Mouse (Mus musculus) adrenal gland (tissue): ENCODE measurements around the gene Smg1.

Experiments used
- intact Hi-C: fragments of 180-260 bp; cut with DNase I; formaldehyde crosslinking; loops from one replicate; pipeline ENCODE4 v1.15.1; 2025

Smg1 gene

GRCm38 (mm10) chr7:118156461-118156860 is 87.0 kb downstream of the Smg1 start:
- intact Hi-C loops = no loop called here

- intact Hi-C loops = no loop called here
These were observed 89.3 kb downstream of the Smg1 start for GRCm38 (mm10) chr7:118154150-118154549.

GRCm38 (mm10) chr7:118143602-118144001 is 99.9 kb downstream of the Smg1 start:
- intact Hi-C loops = no loop called here

DNA sequence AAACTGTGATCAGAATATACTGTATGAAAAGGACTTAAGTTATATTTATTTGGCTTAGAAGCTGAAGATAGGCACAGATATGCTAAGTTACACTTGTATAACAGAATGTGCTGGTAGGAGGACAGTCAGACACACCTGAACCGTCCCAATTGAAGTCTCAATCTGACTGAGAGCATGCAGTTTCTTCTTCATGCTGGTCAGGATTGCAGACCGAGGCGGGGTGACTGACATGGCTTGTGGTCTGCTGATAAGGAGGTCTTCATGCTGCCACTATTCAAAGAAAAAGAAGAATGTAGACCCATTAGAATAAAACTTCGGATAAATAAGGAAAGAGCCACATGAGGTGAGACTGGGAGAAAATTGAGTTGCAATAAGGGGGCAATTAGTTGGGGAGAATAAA is 100.3 kb downstream of the Smg1 start:
- intact Hi-C loops = no loop called here

GRCm38 (mm10) chr7:118141271-118141670 is 102.2 kb downstream of the Smg1 start:
- intact Hi-C loops = no loop called here

GRCm38 (mm10) chr7:118135128-118135527 is 108.3 kb downstream of the Smg1 start:
- intact Hi-C loops = no loop called here

DNA sequence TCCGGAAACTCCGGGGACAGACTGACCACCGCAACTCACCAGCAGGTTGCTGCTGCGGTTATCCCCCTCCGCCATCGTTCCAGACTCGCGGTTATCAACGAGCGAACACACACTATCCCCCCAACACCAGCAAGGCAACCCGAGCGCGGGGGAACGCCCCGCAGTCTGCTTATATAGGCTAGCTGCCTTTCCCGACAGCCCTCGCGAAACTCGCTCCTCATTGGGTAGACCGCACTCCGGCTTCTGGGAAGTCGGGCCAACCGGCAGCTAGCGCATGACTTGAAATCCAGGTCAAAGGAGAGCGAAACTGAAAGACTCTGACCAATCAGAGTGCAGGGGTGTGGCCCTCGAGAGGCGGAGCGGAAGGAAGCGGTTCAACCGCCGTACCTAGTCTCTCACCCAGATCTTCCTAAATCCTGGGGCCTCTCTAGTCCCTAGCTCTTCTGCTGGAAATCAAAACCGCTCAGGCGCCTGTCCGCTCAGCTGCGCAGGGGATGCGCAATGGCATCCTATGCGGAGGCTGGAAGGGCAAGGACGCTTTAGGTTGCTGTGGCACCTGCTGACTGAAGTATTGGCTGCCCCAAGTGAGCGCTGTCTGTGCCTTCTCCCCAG is 113.9 kb downstream of the Smg1 start, which contains the start of gene Arl6ip1:
Gene Arl6ip1, minus strand, starts transcription at position 233 of the 612 bp plus-strand sequence.
- intact Hi-C loops = loop anchor here (10.0 kb wide), 1 partner anchor 405 kb away; the partner anchor contains the start of gene Coq7

- intact Hi-C loops = loop anchor here (10.0 kb wide), 1 partner anchor 406 kb away; the partner anchor contains the start of gene Coq7
These were observed 114.5 kb downstream of the Smg1 start for GRCm38 (mm10) chr7:118128925-118129429.

GRCm38 (mm10) chr7:118126219-118126875 is 117.1 kb downstream of the Smg1 start:
- intact Hi-C loops = loop anchor here (10.0 kb wide), 1 partner anchor 408 kb away; the partner anchor contains the start of gene Coq7

GRCm38 (mm10) chr7:118125736-118126135 is 117.7 kb downstream of the Smg1 start:
- intact Hi-C loops = loop anchor here (10.0 kb wide), 1 partner anchor 409 kb away; the partner anchor contains the start of gene Coq7

GRCm38 (mm10) chr7:118123512-118124411 is 119.7 kb downstream of the Smg1 start:
- intact Hi-C loops = loop anchor here (10.0 kb wide), 1 partner anchor 411 kb away; the partner anchor contains the start of gene Coq7

GRCm38 (mm10) chr7:118122235-118122634 is 121.2 kb downstream of the Smg1 start:
- intact Hi-C loops = loop anchor here (10.0 kb wide), 1 partner anchor 413 kb away; the partner anchor contains the start of gene Coq7

DNA sequence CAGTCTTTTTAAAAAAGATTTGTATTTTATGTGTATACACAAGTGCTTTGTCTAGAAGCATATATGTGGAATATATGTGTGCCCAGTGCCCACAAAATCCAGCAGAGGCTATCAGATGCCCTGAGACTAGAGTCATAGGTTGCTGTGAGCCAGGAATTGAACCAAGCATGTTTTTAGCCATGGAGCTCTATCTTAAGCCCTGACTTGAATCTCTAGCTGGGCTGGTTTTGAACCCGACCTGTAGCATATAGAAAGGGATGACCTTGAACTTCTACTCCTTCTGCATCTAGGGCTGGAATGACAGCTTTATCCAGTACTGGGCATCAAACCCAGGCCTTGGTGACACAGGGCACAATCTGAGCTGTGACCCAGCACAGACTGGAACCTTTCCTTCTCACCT is 122.8 kb downstream of the Smg1 start:
- intact Hi-C loops = loop anchor here (10.0 kb wide), 1 partner anchor 414 kb away; the partner anchor contains the start of gene Coq7

DNA sequence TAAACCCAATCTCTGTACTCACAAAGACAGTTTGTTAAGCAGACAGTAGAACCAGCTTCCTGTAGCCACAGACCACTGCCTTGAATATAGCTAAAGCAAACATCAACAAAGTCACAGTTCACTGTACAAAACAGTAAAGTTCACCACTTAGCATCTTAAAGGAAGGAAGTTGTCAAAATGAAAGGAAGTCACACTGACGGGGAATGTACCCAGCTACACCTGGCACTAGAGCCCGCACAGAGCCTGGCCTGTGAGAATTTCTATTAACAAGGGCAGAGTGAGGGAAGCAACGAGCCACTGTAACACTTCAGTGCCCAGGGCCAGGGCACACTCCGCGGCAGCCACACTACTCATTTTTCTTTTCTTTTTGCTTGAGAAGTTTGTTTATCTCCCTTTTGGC is 123.5 kb downstream of the Smg1 start:
- intact Hi-C loops = loop anchor here (10.0 kb wide), 1 partner anchor 415 kb away; the partner anchor contains the start of gene Coq7

DNA sequence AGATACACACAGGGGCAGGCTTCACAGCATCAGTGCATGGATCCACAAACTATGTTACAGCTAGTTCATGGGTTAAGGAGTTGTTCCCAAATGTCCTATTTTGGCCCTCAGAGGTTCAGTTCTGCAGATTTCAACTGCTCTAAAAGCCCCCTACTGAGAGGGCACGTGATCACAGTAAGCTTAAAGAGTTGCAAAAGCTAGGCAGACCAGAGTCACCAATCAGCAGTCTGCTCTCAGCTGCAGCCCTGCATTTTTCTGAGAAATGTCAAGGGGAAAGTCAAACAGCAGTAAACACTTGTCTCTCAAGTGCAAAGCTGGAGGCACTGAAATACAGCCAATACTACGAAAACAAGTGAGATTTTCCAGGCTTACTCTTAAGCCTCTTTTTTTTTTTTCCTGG is 124.3 kb downstream of the Smg1 start:
- intact Hi-C loops = no loop called here

- intact Hi-C loops = no loop called here
These were observed 125.0 kb downstream of the Smg1 start for GRCm38 (mm10) chr7:118118426-118118825.

DNA sequence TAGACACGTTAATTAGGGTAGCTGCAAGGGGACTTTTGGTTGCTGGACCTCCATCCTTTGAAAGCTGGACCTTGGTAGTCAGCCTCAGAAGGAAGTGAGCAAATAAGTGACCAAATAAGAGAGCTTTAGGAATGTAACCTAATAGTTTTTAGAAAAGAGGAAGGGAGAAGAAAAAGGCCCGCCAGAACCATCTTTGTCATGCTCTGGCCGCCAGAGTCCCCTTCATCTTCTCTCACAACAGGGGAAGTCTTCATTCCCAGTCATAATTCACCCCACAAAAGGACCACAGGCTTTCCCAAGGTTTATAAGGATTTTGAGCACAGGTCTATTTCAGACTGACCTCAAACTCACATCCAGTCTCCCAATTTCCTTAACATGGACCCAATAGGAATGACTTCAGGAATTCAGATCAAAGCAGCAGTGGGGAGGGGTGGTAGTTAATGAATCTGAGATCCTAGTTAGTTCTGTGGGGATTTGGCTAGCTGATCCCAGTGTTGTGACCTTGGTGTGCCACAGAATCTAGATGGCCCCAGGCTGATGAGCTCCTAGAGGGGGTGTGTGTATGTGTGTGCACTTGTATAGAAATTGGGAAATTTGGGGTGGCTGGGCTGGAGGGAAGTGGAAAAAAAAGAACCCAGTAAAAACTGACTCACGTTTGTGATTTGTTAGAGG is 125.8 kb downstream of the Smg1 start:
- intact Hi-C loops = no loop called here

DNA sequence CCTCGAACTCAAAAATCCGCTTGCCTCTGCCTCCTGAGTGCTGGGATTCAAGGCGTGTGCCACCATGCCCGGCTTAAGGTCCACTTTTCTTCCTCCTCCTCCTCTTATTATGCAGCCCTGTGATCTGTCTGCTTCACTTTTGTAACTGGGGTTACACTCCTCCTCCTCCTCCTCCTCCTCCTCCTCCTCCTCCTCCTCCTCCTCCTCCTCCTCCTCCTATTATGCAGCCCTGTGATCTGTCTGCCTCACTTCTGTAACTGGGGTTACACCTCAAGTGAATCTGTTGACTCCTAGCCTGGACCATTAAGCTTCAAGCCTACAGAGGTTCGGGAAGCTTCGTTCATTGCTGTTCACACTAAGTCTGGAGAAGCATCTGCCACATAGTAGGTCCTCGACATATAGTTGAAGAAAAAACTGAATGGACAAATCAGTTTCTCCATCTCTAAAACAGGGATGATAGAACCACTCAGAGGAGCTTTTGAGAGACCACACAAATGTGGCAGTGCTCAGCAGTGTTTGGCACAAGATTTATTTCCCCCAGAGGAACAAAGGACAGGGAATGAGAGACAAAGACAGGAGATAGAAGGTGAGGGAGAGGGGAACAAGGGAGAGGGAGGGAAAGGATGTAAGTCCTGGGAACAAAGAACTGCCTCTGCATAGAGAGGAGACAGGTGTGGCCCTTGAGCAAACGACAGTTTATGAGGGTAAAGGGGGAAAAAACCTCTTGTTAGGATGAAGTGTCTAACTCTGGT is 126.5 kb downstream of the Smg1 start:
- intact Hi-C loops = no loop called here

GRCm38 (mm10) chr7:118115877-118116568 is 127.4 kb downstream of the Smg1 start, which contains the start of gene Rps15a:
Gene Rps15a (minus strand): TSS chr7:118116188.
- intact Hi-C loops = no loop called here
